Mouse (Mus musculus) heart, embryonic 11.5 days (tissue): ENCODE measurements at regions not wholly inside any gene's neighbourhood (a gene's known extent, or its start where the extent isn't known, plus 50 kb on each side); places are given as distances from the start of the nearest gene placed in this dataset.

Experiments used
- ATAC-seq: fragments of 200-750 bp; cut with Nextera tagmentation; replicated peaks from 2 replicates; pipeline ENCODE4 v1.8.0; 2017; ENCODE audit warnings: moderate library complexity; ENCODE audit not compliant: insufficient number of reproducible peaks, low FRiP score, low TSS enrichment
- H3K27ac ChIP-seq: fragments of 300-500 bp; sonication (generic); 2 replicates; pipeline ENCODE4 v1.5.1; 2014; ENCODE audit warnings: mild to moderate bottlenecking, low read depth, low read length
- H3K27me3 ChIP-seq: fragments of 300-500 bp; sonication (generic); 2 replicates; pipeline ENCODE4 v1.6.1; 2014; ENCODE audit warnings: mild to moderate bottlenecking, low read length, mixed read lengths; ENCODE audit not compliant: control insufficient read depth, insufficient read depth
- H3K36me3 ChIP-seq: fragments of 300-500 bp; sonication (generic); 2 replicates; pipeline ENCODE4 v1.6.1; 2014; ENCODE audit warnings: mild to moderate bottlenecking, low read length, moderate library complexity, mixed read lengths; ENCODE audit not compliant: control insufficient read depth, insufficient read depth
- H3K4me1 ChIP-seq: fragments of 300-500 bp; sonication (generic); 2 replicates; pipeline ENCODE4 v1.6.1; 2014; ENCODE audit warnings: low read length; ENCODE audit not compliant: control insufficient read depth, insufficient read depth
- H3K4me2 ChIP-seq: fragments of 300-500 bp; sonication (generic); 2 replicates; pipeline ENCODE4 v1.6.1; 2014; ENCODE audit warnings: mild to moderate bottlenecking, moderate library complexity
- H3K4me3 ChIP-seq: fragments of 300-500 bp; sonication (generic); 2 replicates; pipeline ENCODE4 v1.5.1; 2014; ENCODE audit warnings: low read depth, low read length
- H3K9ac ChIP-seq: fragments of 300-500 bp; sonication (generic); 2 replicates; pipeline ENCODE4 v1.6.1; 2014; ENCODE audit warnings: mild to moderate bottlenecking, low read depth, low read length, moderate library complexity
- H3K9me3 ChIP-seq: fragments of 300-500 bp; sonication (generic); replicated peaks from 2 replicates; pipeline ENCODE4 v1.6.1; 2016; ENCODE audit warnings: low read length; ENCODE audit not compliant: control insufficient read depth
- WGBS: fragments of 180-500 bp; shearing (Covaris S2); extraction: QIAGEN DNeasy Blood & Tissue Kit; methylation state at CpG from one replicate; pipeline ENCODE4 v1.1.7; 2014; ENCODE audit not compliant: insufficient replicate concordance; 5-methylcytosine and 5-hydroxymethylcytosine counted together

- Histone ChIP-seq H3K27me3 (no peaks in the 10 kb centered on the region), H3K36me3 (no peaks in the 10 kb centered on the region), H3K9ac (no peak overlapping the region), H3K4me3 (no peak overlapping the region), H3K27ac (no peak overlapping the region), H3K9me3 (no peaks in the 10 kb centered on the region), H3K4me2 (no peak overlapping the region), H3K4me1 (0 out of 2 replicates have a peak, but pooled peaks cover 4% of the 10 kb centered on the region)
- ATAC-seq, result no peak
- WGBS, result 80% methylated on average over 5 of the region's 5 CpGs
Observed at GRCm38 (mm10) chr6:31167732-31168131, 208.9 kb upstream of the Klf14 start.

GRCm38 (mm10) chr6:31168730-31169129 is 209.9 kb upstream of the Klf14 start:
- Histone ChIP-seq H3K27me3 (no peaks in the 10 kb centered on the region), H3K27ac (no peak overlapping the region), H3K9ac (no peak overlapping the region), H3K4me3 (no peak overlapping the region), H3K4me1 (0 out of 2 replicates have a peak, but pooled peaks cover 5% of the 10 kb centered on the region), H3K36me3 (no peaks in the 10 kb centered on the region), H3K4me2 (no peak overlapping the region), H3K9me3 (no peaks in the 10 kb centered on the region)
- no peak for ATAC-seq
- 79% methylated on average over 3 of the region's 3 CpGs for WGBS

GRCm38 (mm10) chr6:31169343-31169742 is 210.5 kb upstream of the Klf14 start:
- WGBS, result 64% methylated on average over 9 of the region's 9 CpGs

GRCm38 (mm10) chr6:31169868-31170600 is 211.2 kb upstream of the Klf14 start:
- no peak overlapping the region for H3K27ac ChIP-seq
- H3K9me3 ChIP-seq, result no peaks in the 10 kb centered on the region
- 66% methylated on average over 9 of the region's 9 CpGs for WGBS
- no peak overlapping the region for H3K9ac ChIP-seq
- H3K4me1 ChIP-seq, result peaks cover 8% of the 10 kb centered on the region; the same call in 1 of the 2 replicates
- H3K4me3 ChIP-seq, result no peak overlapping the region
- H3K4me2 ChIP-seq, result no peak overlapping the region
- no peaks in the 10 kb centered on the region for H3K27me3 ChIP-seq
- ATAC-seq, result no peak
- no peaks in the 10 kb centered on the region for H3K36me3 ChIP-seq

More at GRCm38 (mm10) chr6:31169343-31169742, 210.5 kb upstream of the Klf14 start:
- H3K9ac ChIP-seq, result no peak overlapping the region
- no peaks in the 10 kb centered on the region for H3K9me3 ChIP-seq
- no peak for ATAC-seq
- H3K27me3 ChIP-seq, result no peaks in the 10 kb centered on the region
- H3K36me3 ChIP-seq, result no peaks in the 10 kb centered on the region
- peaks cover 8% of the 10 kb centered on the region; the same call in 1 of the 2 replicates for H3K4me1 ChIP-seq
- no peak overlapping the region for H3K27ac ChIP-seq
- H3K4me2 ChIP-seq, result no peak overlapping the region
- H3K4me3 ChIP-seq, result no peak overlapping the region

GRCm38 (mm10) chr6:31171831-31172569 is 213.1 kb upstream of the Klf14 start:
- 89% methylated on average over 10 of the region's 10 CpGs for WGBS
- H3K4me1 ChIP-seq, result peaks cover 8% of the 10 kb centered on the region; the same call in 1 of the 2 replicates
- no peaks in the 10 kb centered on the region for H3K36me3 ChIP-seq
- no peak overlapping the region for H3K27ac ChIP-seq
- H3K9me3 ChIP-seq, result no peaks in the 10 kb centered on the region
- H3K4me3 ChIP-seq, result no peak overlapping the region
- H3K9ac ChIP-seq, result no peak overlapping the region
- H3K4me2 ChIP-seq, result no peak overlapping the region
- no peaks in the 10 kb centered on the region for H3K27me3 ChIP-seq
- no peak for ATAC-seq

GRCm38 (mm10) chr6:31175769-31176168 is 216.9 kb upstream of the Klf14 start:
- peaks cover 8% of the 10 kb centered on the region; the same call in 1 of the 2 replicates for H3K4me1 ChIP-seq
- no peak overlapping the region for H3K27ac ChIP-seq
- H3K4me3 ChIP-seq, result no peak overlapping the region
- no peak overlapping the region for H3K9ac ChIP-seq
- 70% methylated on average over 6 of the region's 6 CpGs for WGBS
- no peaks in the 10 kb centered on the region for H3K9me3 ChIP-seq
- ATAC-seq, result no peak; the same call in 1 of the 2 replicates
- no peaks in the 10 kb centered on the region for H3K27me3 ChIP-seq
- no peak overlapping the region for H3K4me2 ChIP-seq
- H3K36me3 ChIP-seq, result no peaks in the 10 kb centered on the region

GRCm38 (mm10) chr6:31176368-31176767 is 217.5 kb upstream of the Klf14 start:
- ATAC-seq, result no peak
- no peak overlapping the region for H3K4me2 ChIP-seq
- no peak overlapping the region for H3K4me3 ChIP-seq
- no peak overlapping the region for H3K27ac ChIP-seq
- no peak overlapping the region for H3K9ac ChIP-seq
- H3K4me1 ChIP-seq, result peaks cover 8% of the 10 kb centered on the region; the same call in 1 of the 2 replicates
- WGBS, result 71% methylated on average over 8 of the region's 8 CpGs
- no peaks in the 10 kb centered on the region for H3K9me3 ChIP-seq
- no peaks in the 10 kb centered on the region for H3K27me3 ChIP-seq
- H3K36me3 ChIP-seq, result no peaks in the 10 kb centered on the region

GRCm38 (mm10) chr6:31176831-31177230 is 218.0 kb upstream of the Klf14 start:
- 80% methylated on average over 1 of the region's 1 CpGs for whole genome bisulfite sequencing
- peaks cover 8% of the 10 kb centered on the region; the same call in 1 of the 2 replicates for H3K4me1 ChIP-seq
- no peak overlapping the region for H3K4me2 ChIP-seq
- no peaks in the 10 kb centered on the region for H3K36me3 ChIP-seq
- no peak for ATAC-seq
- no peak overlapping the region for H3K4me3 ChIP-seq
- H3K27ac ChIP-seq, result no peak overlapping the region
- H3K27me3 ChIP-seq, result no peaks in the 10 kb centered on the region
- no peaks in the 10 kb centered on the region for H3K9me3 ChIP-seq
- H3K9ac ChIP-seq, result no peak overlapping the region
